Mouse (Mus musculus) T-helper 1 cell (primary cell): ENCODE measurements at regions not wholly inside any gene's neighbourhood (a gene's known extent, or its start where the extent isn't known, plus 50 kb on each side); places are given as distances from the start of the nearest gene placed in this dataset.

Experiments used
- in situ Hi-C: fragments of 300-600 bp; cut with MboI, MseI; formaldehyde crosslinking; loops from one replicate; pipeline ENCODE4 v1.15.1; 2025; ENCODE audit warnings: high pct_unique_total_duplicates

GRCm38 (mm10) chrX:99291965-99292364 lies 156.0 kb downstream of the Efnb1 start:
- in situ Hi-C loops = no loop called here

GRCm38 (mm10) chrX:99291423-99291963 lies 155.6 kb downstream of the Efnb1 start:
- in situ Hi-C loops = no loop called here

- in situ Hi-C loops = no loop called here
Observed at GRCm38 (mm10) chrX:99287988-99288387, 152.1 kb downstream of the Efnb1 start.

- in situ Hi-C loops = no loop called here
Observed at GRCm38 (mm10) chrX:99286876-99287275, 150.9 kb downstream of the Efnb1 start.

- in situ Hi-C loops = no loop called here
Observed at GRCm38 (mm10) chrX:99285611-99286010, 149.7 kb downstream of the Efnb1 start.

- in situ Hi-C loops = no loop called here
Observed at GRCm38 (mm10) chrX:99280991-99281390, 145.1 kb downstream of the Efnb1 start.

- in situ Hi-C loops = no loop called here
Observed at GRCm38 (mm10) chrX:99280543-99280942, 144.6 kb downstream of the Efnb1 start.

- in situ Hi-C loops = no loop called here
Observed at GRCm38 (mm10) chrX:99275536-99275935, 139.6 kb downstream of the Efnb1 start.

GRCm38 (mm10) chrX:99271908-99272307 lies 136.0 kb downstream of the Efnb1 start:
- in situ Hi-C loops = no loop called here

- in situ Hi-C loops = no loop called here
Observed at GRCm38 (mm10) chrX:99249038-99249607, 113.2 kb downstream of the Efnb1 start.

- in situ Hi-C loops = no loop called here
Observed at GRCm38 (mm10) chrX:99248181-99248580, 112.3 kb downstream of the Efnb1 start.

GRCm38 (mm10) chrX:99246704-99247103 lies 110.8 kb downstream of the Efnb1 start:
- in situ Hi-C loops = no loop called here

- in situ Hi-C loops = no loop called here
Observed at GRCm38 (mm10) chrX:99246051-99246450, 110.1 kb downstream of the Efnb1 start.

- in situ Hi-C loops = no loop called here
Observed at GRCm38 (mm10) chrX:99245541-99245940, 109.6 kb downstream of the Efnb1 start.

- in situ Hi-C loops = no loop called here
Observed at GRCm38 (mm10) chrX:99243251-99243650, 107.3 kb downstream of the Efnb1 start.

- in situ Hi-C loops = no loop called here
Observed at GRCm38 (mm10) chrX:99241684-99242118, 105.8 kb downstream of the Efnb1 start.

GRCm38 (mm10) chrX:99233035-99233434 lies 97.1 kb downstream of the Efnb1 start:
- in situ Hi-C loops = no loop called here

- in situ Hi-C loops = no loop called here
Observed at GRCm38 (mm10) chrX:99232331-99232730, 96.4 kb downstream of the Efnb1 start.

- in situ Hi-C loops = no loop called here
Observed at GRCm38 (mm10) chrX:99225111-99225752, 89.3 kb downstream of the Efnb1 start.

GRCm38 (mm10) chrX:99222017-99222416 lies 86.1 kb downstream of the Efnb1 start:
- in situ Hi-C loops = no loop called here

GRCm38 (mm10) chrX:99220674-99221455 lies 84.9 kb downstream of the Efnb1 start:
- in situ Hi-C loops = no loop called here

- in situ Hi-C loops = no loop called here
Observed at GRCm38 (mm10) chrX:99218213-99218612, 82.3 kb downstream of the Efnb1 start.
